Mouse (Mus musculus) liver, adult 2 months (tissue): ENCODE data around the gene Gm17324.

Source experiments
- CTCF ChIP-seq: fragments of 200-500 bp; IDR thresholded peaks from 2 replicates; pipeline ENCODE4 v1.5.1; 2011; ENCODE audit warnings: low read depth, low read length, control low read depth
- POLR2A ChIP-seq: fragments of 200-500 bp; IDR thresholded peaks from 2 replicates; pipeline ENCODE4 v1.6.1; 2011; ENCODE audit warnings: low read length, control low read depth; ENCODE audit not compliant: insufficient read depth; ENCODE audit errors: extremely low read depth

DNA sequence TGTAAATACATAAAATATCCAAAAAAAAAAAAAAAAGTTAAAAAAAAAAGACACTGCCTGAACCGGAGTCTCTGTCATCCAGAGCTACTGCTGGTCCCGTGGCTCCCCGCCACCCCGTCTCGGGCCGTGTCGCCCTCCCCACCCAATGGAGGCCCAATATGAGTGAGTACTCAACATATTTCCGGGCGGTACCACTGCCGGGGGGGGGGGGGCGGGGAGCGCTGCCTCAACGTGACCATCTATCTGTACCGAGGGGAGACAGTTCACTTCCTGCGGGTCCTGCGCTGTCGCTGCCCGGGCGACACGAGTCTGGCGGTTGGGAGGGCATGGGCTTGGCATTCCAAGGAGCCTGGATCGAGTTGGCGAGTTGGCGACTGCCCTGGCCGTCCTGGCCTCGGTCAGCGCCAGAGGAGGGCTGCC is 21.2 kb downstream of the Gm17324 start:
- TF ChIP-seq POLR2A = no peak
- TF ChIP-seq CTCF = no peak
